Mouse (Mus musculus) retina, postnatal 1 day (tissue): ENCODE data around the gene Crygn.
"Not testable (repeated sequence)": the region's sequence is repeated elsewhere in the genome, so short reads cannot be mapped to it uniquely, and the experiment has no call there.

Experiments used
- DNase-seq: peaks from one replicate; pipeline ENCODE4 v3.0.0-alpha.2; 2012

The Crygn gene

GRCm38 (mm10) chr5:24757816-24758215 is at the start of gene Crygn:
Gene Crygn, minus strand, starts transcription at chr5:24758008.
- DNase-seq = peak; percentile 49

DNA sequence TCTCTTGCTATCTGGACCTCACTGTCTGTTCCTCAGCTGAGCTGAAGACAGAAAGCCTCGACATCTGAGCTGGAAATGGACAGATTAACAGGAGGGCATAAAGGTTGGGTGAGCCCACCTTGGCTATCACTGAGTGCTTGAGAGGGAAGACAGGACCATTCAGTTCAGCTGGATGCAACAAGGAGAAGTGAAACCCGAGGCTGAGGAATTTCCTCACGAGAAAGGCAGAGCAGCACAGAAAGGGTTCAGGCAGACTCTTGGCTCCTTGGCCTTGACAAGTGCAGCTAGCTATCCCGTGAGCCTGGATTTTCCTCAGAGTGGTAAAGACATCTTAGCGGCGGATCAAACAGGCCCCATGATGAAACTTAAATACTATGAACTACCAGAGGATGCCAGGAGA is 47.4 kb upstream of the Crygn start:
- no peak for DNase-seq

DNA sequence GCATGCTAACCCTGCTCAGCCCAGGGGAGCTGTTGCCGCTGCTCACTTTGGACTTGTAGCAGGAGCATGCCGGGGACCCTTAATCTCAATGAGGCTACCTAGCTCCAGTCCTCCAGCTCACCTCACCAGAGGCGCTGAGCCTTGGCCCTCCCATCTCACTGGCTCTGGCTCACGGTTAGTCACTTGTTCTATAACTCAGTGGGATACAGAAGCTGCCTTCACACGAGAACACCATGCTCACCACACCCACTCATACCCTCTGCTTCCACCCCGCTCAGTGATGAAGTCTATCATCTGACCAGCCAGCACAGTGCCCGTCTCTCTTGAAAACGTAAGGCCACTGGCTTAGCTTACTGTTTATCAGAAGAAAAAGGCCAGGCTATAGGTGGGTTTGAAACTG is 46.9 kb upstream of the Crygn start:
- no peak for DNase-seq

- DNase-seq = no peak
Observed at GRCm38 (mm10) chr5:24801841-24802624, 44.2 kb upstream of the Crygn start.

DNA sequence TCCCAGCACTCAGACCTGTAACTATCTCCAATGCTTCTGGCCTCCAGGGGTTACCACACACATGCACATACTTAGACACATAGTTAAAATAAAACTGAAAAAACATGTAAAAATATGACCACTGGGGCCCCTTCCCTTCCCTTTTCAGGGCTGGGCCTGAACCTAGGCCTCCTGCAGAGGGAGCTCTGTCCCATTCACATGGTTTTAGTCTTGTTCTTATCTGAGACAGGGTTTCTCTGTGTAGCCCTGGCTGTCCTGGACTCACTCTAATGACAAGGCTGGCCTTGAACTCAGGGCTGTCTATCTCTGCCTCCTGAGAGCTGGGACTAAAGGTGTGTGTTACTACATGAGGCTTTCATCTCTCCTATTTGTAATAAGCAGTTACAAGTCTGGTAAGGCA is 42.6 kb upstream of the Crygn start:
- no peak for DNase-seq

- no peak for DNase-seq
Observed at GRCm38 (mm10) chr5:24798639-24799038, 40.8 kb upstream of the Crygn start.

GRCm38 (mm10) chr5:24797858-24798257 is 40.0 kb upstream of the Crygn start:
- DNase-seq = no peak

DNA sequence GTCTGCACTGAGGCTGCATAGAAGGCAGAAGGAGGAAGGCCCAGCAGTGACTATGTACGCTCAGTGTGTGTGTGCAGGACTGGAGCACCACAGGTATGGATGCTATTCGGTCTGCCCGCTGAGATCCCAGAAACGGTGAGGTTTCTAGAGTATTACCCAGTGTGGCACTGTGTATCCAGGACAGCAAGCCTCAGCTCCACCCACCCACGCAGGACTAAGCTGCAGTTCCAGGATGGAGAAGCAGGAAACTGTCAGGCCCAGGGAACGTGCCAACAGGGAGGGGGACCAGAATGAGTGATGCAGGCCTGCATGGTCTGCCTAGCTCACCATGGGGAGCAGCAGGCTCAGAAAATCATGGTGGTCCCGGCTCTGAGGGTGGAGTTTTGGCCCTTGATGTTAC is 35.2 kb upstream of the Crygn start:
- DNase-seq = no peak

DNA sequence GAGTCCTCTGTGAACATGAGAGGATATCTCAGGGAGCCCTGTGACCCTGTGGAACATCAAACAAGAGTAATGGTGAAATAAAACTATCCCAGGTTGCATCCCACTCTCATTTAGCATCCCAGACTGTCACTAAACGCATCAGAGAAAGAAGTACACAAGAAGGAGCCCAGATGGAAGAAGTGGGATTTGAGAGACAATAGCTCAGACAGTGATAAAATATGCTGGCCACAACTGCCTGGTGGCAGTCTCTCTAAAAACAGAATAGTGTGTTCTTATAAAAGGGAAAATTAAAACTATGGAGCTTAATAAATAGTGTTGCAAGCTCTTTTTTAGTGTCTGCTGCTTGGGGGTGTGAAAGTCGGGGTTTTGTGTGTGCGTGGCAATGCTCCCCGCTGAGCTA is 25.1 kb upstream of the Crygn start:
- no peak for DNase-seq

DNA sequence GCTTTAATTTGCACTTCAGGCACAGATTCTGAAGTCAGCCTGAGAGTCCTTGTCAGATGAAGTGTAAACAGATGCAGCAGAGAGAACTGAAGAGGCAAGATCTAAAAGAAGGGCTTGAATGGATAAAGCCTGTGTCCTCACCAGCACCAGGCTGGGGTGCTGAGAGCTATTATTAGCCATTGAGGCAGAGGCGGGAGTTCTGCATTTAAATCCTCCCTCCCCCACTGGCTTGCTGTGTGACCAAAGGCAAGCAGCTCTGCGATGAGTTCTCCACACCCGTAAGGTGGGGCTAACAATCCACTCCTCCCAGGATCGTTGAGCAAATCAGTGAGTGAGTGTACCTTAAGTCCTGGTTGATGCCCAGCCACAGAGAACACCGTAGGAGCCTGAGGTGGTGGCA is 23.2 kb upstream of the Crygn start:
- DNase-seq = no peak

- peak; percentile 73 for DNase-seq
Observed at GRCm38 (mm10) chr5:24779881-24780512, 22.2 kb upstream of the Crygn start.

DNA sequence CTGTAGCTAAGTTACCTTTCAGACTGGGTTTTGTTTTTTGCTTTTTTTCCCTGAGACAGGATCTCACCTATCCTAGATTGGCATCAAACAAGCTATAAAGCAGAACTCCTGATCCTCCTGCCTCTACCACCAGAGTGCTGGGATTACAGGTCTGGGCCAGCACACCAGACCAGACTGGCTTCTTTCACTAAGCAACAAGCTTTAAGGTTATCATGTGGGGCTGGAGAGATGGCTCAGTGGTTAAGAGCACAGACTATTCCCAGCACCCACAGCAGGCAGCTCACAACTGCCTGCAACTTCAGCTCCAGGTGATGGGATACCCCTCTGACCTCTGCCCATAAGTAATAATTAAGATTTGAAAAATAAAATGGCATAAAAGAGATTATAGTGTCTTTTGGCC is 21.5 kb upstream of the Crygn start:
- DNase-seq = no peak

DNA sequence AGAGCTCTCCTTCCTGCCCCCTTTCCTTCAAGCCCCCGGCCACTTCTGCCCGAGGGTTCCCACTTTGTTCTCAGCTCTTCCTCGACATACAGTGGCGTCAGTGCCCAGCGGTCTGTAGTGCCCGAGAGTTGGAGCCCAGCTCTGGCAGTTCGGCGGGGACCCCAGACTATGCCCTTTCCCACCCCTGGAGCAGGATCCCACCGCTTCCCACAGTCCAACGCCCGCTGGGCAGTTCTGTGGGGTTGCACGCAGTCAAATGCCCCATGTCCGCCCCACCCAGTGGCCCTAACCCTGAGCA is 21.0 kb upstream of the Crygn start:
- no peak for DNase-seq

GRCm38 (mm10) chr5:24778082-24778842 is 20.5 kb upstream of the Crygn start:
- DNase-seq = peak; percentile 27

- no peak for DNase-seq
Observed at GRCm38 (mm10) chr5:24776681-24777080, 18.9 kb upstream of the Crygn start.

DNA sequence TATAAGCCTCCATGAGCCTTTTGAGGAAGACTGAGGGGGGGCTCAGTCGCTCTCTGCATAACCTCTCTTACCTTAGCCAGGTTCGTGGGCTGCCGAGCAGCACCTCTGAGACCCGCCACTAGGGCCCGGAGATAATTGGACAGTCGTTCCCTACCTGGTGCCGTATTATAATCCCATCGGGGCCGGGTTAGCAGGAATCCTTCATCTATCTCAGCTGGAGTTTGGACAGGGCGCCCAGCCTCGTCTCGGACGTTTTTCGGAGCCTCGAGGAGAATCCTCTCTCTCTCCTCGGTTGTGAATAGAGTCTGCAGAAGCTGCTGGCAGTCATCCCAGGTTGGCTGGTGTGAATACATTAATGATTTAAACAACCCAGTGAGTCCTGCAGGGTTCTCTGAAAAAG is 16.7 kb upstream of the Crygn start:
- not testable (repeated sequence) for DNase-seq

DNA sequence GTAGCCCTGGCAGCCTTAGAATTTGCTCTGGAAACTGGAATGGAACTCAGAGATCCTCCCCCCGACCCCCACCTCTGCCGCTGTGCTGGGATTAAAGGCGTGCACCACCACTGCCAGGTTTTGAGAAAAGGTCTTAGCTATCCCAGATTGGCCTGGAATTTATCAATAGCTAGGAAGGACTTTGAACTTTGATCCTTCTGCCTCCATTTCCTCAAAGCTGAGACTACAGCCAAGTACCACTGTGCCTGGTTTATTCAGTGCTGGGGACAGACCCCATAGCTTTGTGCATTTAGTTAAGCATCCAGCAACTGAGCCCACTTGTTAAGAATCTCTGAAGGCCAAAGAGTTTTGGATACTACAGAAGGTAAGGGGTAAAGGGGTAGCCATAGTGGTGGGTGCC is 877 bp downstream of the Crygn start:
- no peak for DNase-seq

DNA sequence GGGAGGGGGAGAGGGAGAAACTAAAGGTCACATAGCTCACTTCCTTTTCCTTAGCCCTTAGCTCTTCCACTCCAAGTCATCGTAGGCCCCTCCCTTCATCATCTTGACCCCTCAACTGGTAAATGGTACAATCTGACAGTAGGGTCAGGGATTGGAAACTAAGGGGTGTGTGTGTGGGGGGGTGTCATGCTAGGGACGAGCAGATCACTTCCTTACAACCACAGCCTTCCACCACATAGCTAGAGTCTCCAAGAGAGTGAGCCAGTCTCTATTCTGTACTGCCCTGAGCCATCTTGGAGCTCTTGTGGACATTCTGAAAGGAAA is 5.7 kb downstream of the Crygn start:
- DNase-seq = no peak

- DNase-seq = peak; percentile 57
Observed at GRCm38 (mm10) chr5:24751305-24752174, 6.3 kb downstream of the Crygn start.

GRCm38 (mm10) chr5:24750321-24751304 is 7.2 kb downstream of the Crygn start:
- DNase-seq = peak; percentile 92

GRCm38 (mm10) chr5:24749731-24750130 is 8.1 kb downstream of the Crygn start:
- DNase-seq = no peak

DNA sequence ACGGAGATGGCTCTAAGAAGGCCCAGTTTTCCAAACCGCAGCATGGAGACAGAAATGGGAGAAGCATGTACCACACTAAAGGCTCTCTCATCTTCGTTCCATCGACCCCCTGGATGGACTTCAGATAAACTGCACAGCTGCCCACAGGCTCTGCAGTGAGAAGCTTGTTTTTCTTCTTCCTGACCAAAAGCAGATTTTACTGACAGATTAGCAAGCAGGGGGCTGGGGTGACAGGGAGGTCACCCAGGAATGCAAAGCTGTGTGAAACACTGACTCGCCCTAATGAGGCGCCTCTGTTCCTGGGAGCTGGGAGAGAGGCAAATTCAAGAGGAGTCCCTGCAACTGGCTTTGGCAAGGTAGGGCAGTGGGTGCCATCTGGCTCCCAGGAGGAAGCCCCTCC is 10.3 kb downstream of the Crygn start:
- DNase-seq = peak; percentile 40
